Mouse (Mus musculus): Measurements from ENCODE around the gene Pafah1b1. TPM values are rescaled to one million over a fixed set of nuclear protein-coding genes. Genes with fewer than 3 reads are reported as not detected.

The Pafah1b1 gene
- polyA plus RNA-seq (2017; shearing (Covaris generic)) = 78.0 TPM

DNA sequence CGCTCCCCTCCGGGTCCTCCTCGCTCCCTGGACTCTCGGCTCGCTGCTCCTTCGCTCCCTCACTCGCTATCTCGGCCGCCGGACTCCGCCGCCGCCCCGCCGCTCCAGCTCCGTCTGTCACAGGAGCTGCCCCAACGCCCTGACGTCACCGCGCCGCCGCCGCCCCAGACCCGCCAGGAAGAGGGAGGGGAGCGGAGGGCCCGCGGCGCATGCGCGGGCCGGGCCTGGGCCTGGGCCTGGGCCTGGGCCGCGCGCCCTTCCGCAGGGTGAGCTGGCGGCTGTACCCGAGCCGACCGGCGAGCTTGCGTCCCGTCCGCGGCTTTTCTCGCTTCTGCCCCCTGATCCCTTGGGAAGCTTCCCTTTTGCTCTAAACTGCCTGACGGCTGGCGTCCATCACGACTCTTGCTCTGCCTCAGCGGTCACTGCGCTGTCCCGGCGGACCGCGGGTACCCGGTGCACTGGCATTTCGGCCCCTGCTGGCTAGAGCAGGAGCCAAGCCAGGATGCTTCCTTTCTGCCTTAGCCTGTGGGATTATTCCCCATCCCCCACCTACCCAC is at the start of gene Pafah1b1:
Gene Pafah1b1 (minus strand): TSS at position 436 of the 557 bp plus-strand sequence.

GRCm38 (mm10) chr11:74770595-74771207 is 46.2 kb upstream of the Pafah1b1 start, which contains the start of gene Mettl16:
Gene Mettl16, plus strand, starts transcription at chr11:74770830.

DNA sequence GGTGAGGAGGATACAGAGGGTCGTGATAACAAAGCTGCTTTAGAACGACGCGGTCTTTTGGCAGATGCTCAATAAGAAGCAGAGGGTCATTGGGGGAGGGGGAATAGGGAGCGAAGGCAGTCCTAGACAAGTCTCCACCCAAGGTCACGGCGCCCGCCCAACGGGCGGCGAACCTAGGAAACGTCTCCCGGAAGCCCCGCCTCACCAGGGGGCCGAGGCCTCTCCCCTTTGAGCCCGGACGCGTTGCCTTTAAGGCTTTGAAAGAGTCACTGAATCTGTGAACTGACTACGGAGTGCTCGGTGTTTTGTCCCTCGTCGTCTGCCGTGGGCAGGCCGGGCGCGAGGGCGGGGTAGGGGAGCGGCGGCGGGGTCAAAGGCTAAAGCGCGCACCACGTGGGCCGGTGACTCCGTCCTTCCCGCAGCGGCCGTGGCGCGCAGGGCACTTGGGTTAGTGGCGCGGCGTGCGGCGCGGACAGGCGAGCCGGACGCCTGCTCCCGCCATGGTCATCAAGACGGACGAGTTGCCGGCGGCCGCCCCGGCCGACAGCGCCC is 75.3 kb downstream of the Pafah1b1 start, which contains the start of gene Cluh:
Gene Cluh (plus strand): TSS at position 401 of the 552 bp plus-strand sequence.

Other genes starting within 250 kb of the Pafah1b1 start
- gene Rap1gap2, start 113.8 kb downstream of the Pafah1b1 start, polyA plus RNA-seq (2017; shearing (Covaris generic)) = 4.3 TPM
- gene Ccdc92b, start 105.1 kb downstream of the Pafah1b1 start, polyA plus RNA-seq (2017; shearing (Covaris generic)) = not detected
- gene Cluh, start 75.2 kb downstream of the Pafah1b1 start, polyA plus RNA-seq (2017; shearing (Covaris generic)) = 7.6 TPM
- gene Mettl16, start 46.2 kb upstream of the Pafah1b1 start, polyA plus RNA-seq (2017; shearing (Covaris generic)) = 48.8 TPM
- gene Mnt, start 106.2 kb upstream of the Pafah1b1 start, polyA plus RNA-seq (2017; shearing (Covaris generic)) = 7.1 TPM
- gene Sgsm2, start 172.4 kb upstream of the Pafah1b1 start, polyA plus RNA-seq (2017; shearing (Covaris generic)) = 1.7 TPM
- 63.6 TPM for gene Tsr1, start 173.4 kb upstream of the Pafah1b1 start, polyA plus RNA-seq (2017; shearing (Covaris generic))
- 40.0 TPM for gene Smg6, start 201.2 kb upstream of the Pafah1b1 start, polyA plus RNA-seq (2017; shearing (Covaris generic))
- gene Srr, start 201.3 kb upstream of the Pafah1b1 start, polyA plus RNA-seq (2017; shearing (Covaris generic)) = 11.8 TPM

Data from activated CD4-positive, CD25-positive, alpha-beta regulatory T cell, adult 9 weeks (primary cell).